Mouse (Mus musculus) myocyte (in vitro differentiated cells): ENCODE results near the gene Tpm3. TPM values are rescaled to one million over a fixed set of nuclear protein-coding genes. Genes with fewer than 3 reads are reported as not detected.

Source experiments
- H3K27me3 ChIP-seq: one replicate; pipeline ENCODE4 v1.6.1; 2011; ENCODE audit not compliant: control insufficient read depth, insufficient read depth, insufficient read length
- H3K36me3 ChIP-seq: one replicate; pipeline ENCODE4 v1.6.1; 2011; ENCODE audit not compliant: control insufficient read depth, insufficient read depth
- H3K4me2 ChIP-seq: one replicate; pipeline ENCODE4 v1.6.1; 2011; ENCODE audit warnings: low read depth, control low read depth
- H3K4me3 ChIP-seq: one replicate; pipeline ENCODE4 v1.5.1; 2011; ENCODE audit warnings: mild to moderate bottlenecking, control low read depth, moderate library complexity
- H3K79me2 ChIP-seq: one replicate; pipeline ENCODE4 v1.6.1; 2011; ENCODE audit not compliant: control insufficient read depth, insufficient read depth
- H3ac ChIP-seq: one replicate; pipeline ENCODE4 v1.6.1; 2011; ENCODE audit not compliant: control insufficient read depth, insufficient read length
- CEBPB ChIP-seq: IDR thresholded peaks from 2 replicates; pipeline ENCODE4 v1.6.1; 2011; ENCODE audit warnings: mild to moderate bottlenecking, moderate library complexity; ENCODE audit not compliant: poor library complexity, insufficient read depth, severe bottlenecking
- E2F4 ChIP-seq: IDR thresholded peaks from one replicate; pipeline ENCODE4 v1.6.1; 2011; ENCODE audit warnings: mild to moderate bottlenecking, control low read depth, moderate library complexity; ENCODE audit not compliant: insufficient read depth
- MAX ChIP-seq: IDR thresholded peaks from one replicate; pipeline ENCODE4 v1.6.1; 2011; ENCODE audit warnings: low read depth, mild to moderate bottlenecking, control low read depth
- MYOD1 ChIP-seq, 3 experiments: IDR thresholded peaks; one replicate each; pipeline ENCODE4 v1.6.1; 2011; ENCODE audit warnings: control low read depth in 2 of 3, low read depth in 2 of 3, mild to moderate bottlenecking in 2 of 3, moderate library complexity in 1 of 3; ENCODE audit not compliant: insufficient read length in 2 of 3, control insufficient read depth in 1 of 3
- MYOG ChIP-seq, 3 experiments: IDR thresholded peaks; one replicate each; pipeline ENCODE4 v1.6.1; 2011; ENCODE audit warnings: control low read depth in 2 of 3, low read depth in 2 of 3, mild to moderate bottlenecking in 2 of 3; ENCODE audit not compliant: insufficient read length in 2 of 3, control insufficient read depth in 1 of 3, insufficient read depth in 1 of 3
- POLR2A ChIP-seq: IDR thresholded peaks from one replicate; pipeline ENCODE4 v1.6.1; 2011; ENCODE audit warnings: low read depth, mild to moderate bottlenecking, control low read depth, moderate library complexity; ENCODE audit not compliant: insufficient read length
- POLR2AphosphoS2 ChIP-seq: IDR thresholded peaks from one replicate; pipeline ENCODE4 v1.6.1; 2011; ENCODE audit warnings: low read depth, control low read depth; ENCODE audit not compliant: insufficient read length
- REST ChIP-seq: IDR thresholded peaks from one replicate; pipeline ENCODE4 v1.6.1; 2011; ENCODE audit warnings: mild to moderate bottlenecking, control low read depth, moderate library complexity; ENCODE audit not compliant: insufficient read depth, insufficient read length
- SRF ChIP-seq: IDR thresholded peaks from one replicate; pipeline ENCODE4 v1.6.1; 2011; ENCODE audit warnings: low read depth; ENCODE audit not compliant: control insufficient read depth, insufficient read length
- TCF12 ChIP-seq: IDR thresholded peaks from one replicate; pipeline ENCODE4 v1.6.1; 2011; ENCODE audit warnings: mild to moderate bottlenecking, control low read depth; ENCODE audit not compliant: poor library complexity, insufficient read depth, severe bottlenecking
- TCF3 ChIP-seq: IDR thresholded peaks from one replicate; pipeline ENCODE4 v1.6.1; 2011; ENCODE audit warnings: low read depth, control low read depth; ENCODE audit not compliant: insufficient read length
- USF1 ChIP-seq: IDR thresholded peaks from one replicate; pipeline ENCODE4 v1.6.1; 2011; ENCODE audit warnings: low read depth, mild to moderate bottlenecking, control low read depth, moderate library complexity
- polyA plus RNA-seq: library from polyadenylated mRNA; unstranded; fragments of >200 nt; fragmentation: generic; extraction: Trizol; gene quantifications from one replicate; pipeline ENCODE4 v1.2.1, GENCODE M21; 2012; ENCODE audit warnings: missing spikeins

Tpm3 gene
- 290 TPM for polyA plus RNA-seq

- H3K4me3 ChIP-seq: peak within 1 kb of the TSS; percentile 25
- no peaks in the 10 kb centered on the region for H3K79me2 ChIP-seq
- peak within 1 kb of the TSS; percentile 60 for H3K4me2 ChIP-seq
- H3ac ChIP-seq: no peak within 1 kb of the TSS
- H3K27me3 ChIP-seq: no peaks in the 10 kb centered on the region
- peak; percentile 62 for TF ChIP-seq TCF12
- TF ChIP-seq E2F4: no peak
- peak in 2 of 3 experiments; percentile 34 to 47 for TF ChIP-seq MYOD1 (IDR thresholded peaks at IDR 0.05; ENCODE audit: control insufficient read depth in 1 of 3, insufficient read length in 2 of 3, low read depth in 2 of 3)
- TF ChIP-seq MYOG (IDR thresholded peaks at IDR 0.05; ENCODE audit: control insufficient read depth in 1 of 3, insufficient read depth in 1 of 3, insufficient read length in 2 of 3, low read depth in 2 of 3): peak in 2 of 3 experiments; percentile 8 to 67
- H3K36me3 ChIP-seq: no peaks in the 10 kb centered on the region
These were observed at the start of gene Tpm3 for GRCm38 (mm10) chr3:90072294-90072693. Gene Tpm3 (plus strand): TSS chr3:90072649.

- Histone ChIP-seq H3K4me2 (no peak overlapping the region), H3ac (no peak overlapping the region), H3K79me2 (no peaks in the 10 kb centered on the region), H3K27me3 (no peaks in the 10 kb centered on the region), H3K4me3 (no peak overlapping the region), H3K36me3 (peaks cover 90% of the 10 kb centered on the region)
- TF ChIP-seq CEBPB (no peak), TCF12 (no peak), USF1 (no peak), TCF3 (no peak)
These were observed 37.8 kb upstream of the Tpm3 start for GRCm38 (mm10) chr3:90034653-90035052.

- Histone ChIP-seq H3K27me3 (no peaks in the 10 kb centered on the region), H3K36me3 (peaks cover 88% of the 10 kb centered on the region), H3K79me2 (no peaks in the 10 kb centered on the region), H3K4me2 (no peak overlapping the region), H3K4me3 (no peak overlapping the region), H3ac (no peak overlapping the region)
- no peak for TF ChIP-seq MAX
- TF ChIP-seq USF1: no peak
- no peak for TF ChIP-seq MYOG (IDR thresholded peaks at IDR 0.05; ENCODE audit: control insufficient read depth in 1 of 3, insufficient read depth in 1 of 3, insufficient read length in 2 of 3, low read depth in 2 of 3)
- TF ChIP-seq POLR2AphosphoS2: no peak
- TF ChIP-seq SRF: no peak
- TF ChIP-seq TCF3: no peak
- no peak for TF ChIP-seq POLR2A
- no peak for TF ChIP-seq REST
- TF ChIP-seq TCF12: no peak
- no peak for TF ChIP-seq MYOD1 (IDR thresholded peaks at IDR 0.05; ENCODE audit: control insufficient read depth in 1 of 3, insufficient read length in 2 of 3, low read depth in 2 of 3)
- TF ChIP-seq E2F4: no peak
- no peak for TF ChIP-seq CEBPB
These were observed 36.2 kb upstream of the Tpm3 start for GRCm38 (mm10) chr3:90036263-90036662.

GRCm38 (mm10) chr3:90049691-90050090 lies 22.8 kb upstream of the Tpm3 start:
- H3K4me2 ChIP-seq: peak overlapping the region; percentile 82

More at GRCm38 (mm10) chr3:90049691-90050090, 22.8 kb upstream of the Tpm3 start:
- TF ChIP-seq TCF3 (no peak), MYOG (IDR thresholded peaks at IDR 0.05; ENCODE audit: control insufficient read depth in 1 of 3, insufficient read depth in 1 of 3, insufficient read length in 2 of 3, low read depth in 2 of 3) (no peak), E2F4 (no peak), POLR2AphosphoS2 (no peak), MYOD1 (IDR thresholded peaks at IDR 0.05; ENCODE audit: control insufficient read depth in 1 of 3, insufficient read length in 2 of 3, low read depth in 2 of 3) (no peak), CEBPB (no peak), MAX (no peak), REST (no peak), SRF (no peak), POLR2A (no peak), TCF12 (no peak), USF1 (no peak)
- H3ac ChIP-seq: no peak overlapping the region
- H3K4me3 ChIP-seq: no peak overlapping the region
- peaks cover 29% of the 10 kb centered on the region for H3K36me3 ChIP-seq
- H3K27me3 ChIP-seq: no peaks in the 10 kb centered on the region
- peaks cover 88% of the 10 kb centered on the region for H3K79me2 ChIP-seq
